Mouse (Mus musculus) lung, embryonic 16.5 days (tissue): ENCODE data around the gene Dgcr8. TPM values are rescaled to one million over a fixed set of nuclear protein-coding genes. Genes with fewer than 3 reads are reported as not detected.

ENCODE experiments used
- ATAC-seq: fragments of 200-750 bp; cut with Nextera tagmentation; 2 replicates; pipeline ENCODE4 v1.8.0; 2017; ENCODE audit warnings: low read depth, mild to moderate bottlenecking, moderate library complexity
- H3K27ac ChIP-seq: fragments of 300-500 bp; sonication (generic); 2 replicates; pipeline ENCODE4 v1.5.1; 2014; ENCODE audit warnings: mild to moderate bottlenecking, control low read depth, low read length
- H3K27me3 ChIP-seq: fragments of 300-500 bp; sonication (generic); 2 replicates; pipeline ENCODE4 v1.6.1; 2014; ENCODE audit warnings: low read depth, low read length, mixed read lengths; ENCODE audit not compliant: control insufficient read depth, insufficient read depth
- H3K36me3 ChIP-seq: fragments of 300-500 bp; sonication (generic); 2 replicates; pipeline ENCODE4 v1.6.1; 2014; ENCODE audit warnings: low read length; ENCODE audit not compliant: control insufficient read depth, insufficient read depth
- H3K4me1 ChIP-seq: fragments of 300-500 bp; sonication (generic); replicated peaks from 2 replicates; pipeline ENCODE4 v1.6.1; 2014; ENCODE audit warnings: low read length, mixed read lengths; ENCODE audit not compliant: control insufficient read depth, insufficient read depth
- H3K4me2 ChIP-seq: fragments of 300-500 bp; sonication (generic); 2 replicates; pipeline ENCODE4 v1.6.1; 2014; ENCODE audit warnings: low read depth, low read length, control low read depth
- H3K4me3 ChIP-seq: fragments of 300-500 bp; sonication (generic); 2 replicates; pipeline ENCODE4 v1.5.1; 2014; ENCODE audit warnings: mild to moderate bottlenecking, low read length, control low read depth
- H3K9ac ChIP-seq: fragments of 300-500 bp; sonication (generic); 2 replicates; pipeline ENCODE4 v1.6.1; 2014; ENCODE audit warnings: low read length, control low read depth
- H3K9me3 ChIP-seq: fragments of 300-500 bp; sonication (generic); 2 replicates; pipeline ENCODE4 v1.6.1; 2016; ENCODE audit warnings: low read length; ENCODE audit not compliant: control insufficient read depth
- WGBS: fragments of 180-500 bp; shearing (Covaris S2); extraction: QIAGEN DNeasy Blood & Tissue Kit; methylation state at CpG from one replicate; pipeline ENCODE4 v1.1.7; 2014; 5-methylcytosine and 5-hydroxymethylcytosine counted together
- polyA plus RNA-seq: library from polyadenylated mRNA; unstranded; fragments of >200 nt; fragmentation: Nextera tagmentation; extraction: Ambion mirVana; gene quantifications from 2 replicates; pipeline ENCODE4 v1.2.1, GENCODE M21; 2015

The Dgcr8 gene
- polyA plus RNA-seq, 1 experiment from 2014 or later: 26.6 TPM

GRCm38 (mm10) chr16:18252736-18253135, 36.3 kb downstream of the Dgcr8 start:
- H3K4me1 ChIP-seq: peaks cover 14% of the 10 kb centered on the region
- no peak overlapping the region for H3K4me2 ChIP-seq
- no peaks in the 10 kb centered on the region for H3K27me3 ChIP-seq
- H3K9ac ChIP-seq: no peak overlapping the region
- H3K27ac ChIP-seq: no peak overlapping the region
- peaks cover 47% of the 10 kb centered on the region for H3K36me3 ChIP-seq
- H3K9me3 ChIP-seq: no peaks in the 10 kb centered on the region
- H3K4me3 ChIP-seq: no peak overlapping the region
- ATAC-seq: no peak
- WGBS: 78% methylated on average over 6 of the region's 6 CpGs

- WGBS: 54% methylated on average over 10 of the region's 10 CpGs
- H3K27me3 ChIP-seq: no peaks in the 10 kb centered on the region
- H3K4me3 ChIP-seq: no peak overlapping the region
- H3K9ac ChIP-seq: no peak overlapping the region; the same call in 1 of the 2 replicates
- H3K9me3 ChIP-seq: no peaks in the 10 kb centered on the region
- no peak for ATAC-seq
- H3K36me3 ChIP-seq: peaks cover 37% of the 10 kb centered on the region
- H3K4me1 ChIP-seq: peaks cover 22% of the 10 kb centered on the region
- H3K27ac ChIP-seq: no peak overlapping the region
- H3K4me2 ChIP-seq: no peak overlapping the region
Observed at GRCm38 (mm10) chr16:18250828-18251790, 37.9 kb downstream of the Dgcr8 start.

- 56% methylated on average over 4 of the region's 4 CpGs for WGBS
- no peak overlapping the region for H3K27ac ChIP-seq
- H3K4me1 ChIP-seq: peaks cover 22% of the 10 kb centered on the region
Observed at GRCm38 (mm10) chr16:18250231-18250630, 38.8 kb downstream of the Dgcr8 start.

GRCm38 (mm10) chr16:18249364-18249967, 39.6 kb downstream of the Dgcr8 start:
- peak overlapping the region; percentile 96 for H3K4me3 ChIP-seq
- peak overlapping the region; percentile 91 for H3K4me2 ChIP-seq
- H3K27me3 ChIP-seq: no peaks in the 10 kb centered on the region
- H3K27ac ChIP-seq: peak overlapping the region; percentile 94
- under 1% methylated on average over 27 of the region's 27 CpGs for WGBS
- peaks cover 22% of the 10 kb centered on the region for H3K4me1 ChIP-seq
- no peaks in the 10 kb centered on the region for H3K9me3 ChIP-seq
- peak overlapping the region; percentile 93 for H3K9ac ChIP-seq
- no peak; the same call in 1 of the 2 replicates for ATAC-seq
- peaks cover 43% of the 10 kb centered on the region for H3K36me3 ChIP-seq

More at GRCm38 (mm10) chr16:18250231-18250630, 38.8 kb downstream of the Dgcr8 start:
- ATAC-seq: no peak
- Histone ChIP-seq H3K9ac (peak overlapping the region; percentile 93), H3K4me3 (peak overlapping the region; percentile 96), H3K27me3 (no peaks in the 10 kb centered on the region), H3K9me3 (no peaks in the 10 kb centered on the region), H3K4me2 (peak overlapping the region; percentile 91), H3K36me3 (peaks cover 39% of the 10 kb centered on the region)

- peak within 1 kb of the TSS; percentile 96 for H3K4me3 ChIP-seq
- H3K36me3 ChIP-seq: peaks cover 41% of the 10 kb centered on the region
- H3K9me3 ChIP-seq: no peaks in the 10 kb centered on the region
- H3K4me2 ChIP-seq: peak within 1 kb of the TSS; percentile 91
- peak within 1 kb of the TSS; percentile 94 for H3K27ac ChIP-seq
- peaks cover 22% of the 10 kb centered on the region for H3K4me1 ChIP-seq
- under 1% methylated on average over 99 of the region's 102 CpGs for WGBS
- ATAC-seq: peak; percentile 96
- no peaks in the 10 kb centered on the region for H3K27me3 ChIP-seq
- H3K9ac ChIP-seq: peak within 1 kb of the TSS; percentile 94
Observed at GRCm38 (mm10) chr16:18248433-18249363, 40.3 kb downstream of the Dgcr8 start, which contains the start of the genes Trmt2a and Ranbp1. TSS of gene Trmt2a (plus strand) at chr16:18248679. TSS of gene Ranbp1 (minus strand) at chr16:18248732.

GRCm38 (mm10) chr16:18247521-18248399, 41.3 kb downstream of the Dgcr8 start:
- ATAC-seq: peak; percentile 9; the same call in 1 of the 2 replicates
- H3K27me3 ChIP-seq: no peaks in the 10 kb centered on the region
- H3K9me3 ChIP-seq: no peaks in the 10 kb centered on the region
- WGBS: 1% methylated on average over 33 of the region's 33 CpGs
- peak overlapping the region; percentile 68 for H3K4me2 ChIP-seq
- H3K9ac ChIP-seq: peak overlapping the region; percentile 94
- peaks cover 22% of the 10 kb centered on the region for H3K4me1 ChIP-seq
- H3K27ac ChIP-seq: peak overlapping the region; percentile 87
- peaks cover 43% of the 10 kb centered on the region for H3K36me3 ChIP-seq
- H3K4me3 ChIP-seq: peak overlapping the region; percentile 96

GRCm38 (mm10) chr16:18241581-18241980, 47.5 kb downstream of the Dgcr8 start:
- WGBS: 91% methylated on average over 10 of the region's 10 CpGs

More at GRCm38 (mm10) chr16:18241581-18241980, 47.5 kb downstream of the Dgcr8 start:
- peaks cover 1% of the 10 kb centered on the region for H3K4me1 ChIP-seq
- H3K27me3 ChIP-seq: no peaks in the 10 kb centered on the region
- H3K27ac ChIP-seq: no peak overlapping the region
- H3K4me2 ChIP-seq: no peak overlapping the region
- H3K4me3 ChIP-seq: no peak overlapping the region
- peaks cover 73% of the 10 kb centered on the region for H3K36me3 ChIP-seq
- no peak for ATAC-seq
- H3K9me3 ChIP-seq: no peaks in the 10 kb centered on the region
- H3K9ac ChIP-seq: no peak overlapping the region
